Mouse (Mus musculus): ENCODE results near the gene Tom1l2. TPM values are rescaled to one million over a fixed set of nuclear protein-coding genes. Genes with fewer than 3 reads are reported as not detected.

The Tom1l2 gene
- total RNA-seq, 2 experiments from 2014 or later = 97.3 to 100 TPM

GRCm38 (mm10) chr11:60276408-60277093 is 76.2 kb downstream of the Tom1l2 start:
- DNase-seq = no peak
- intact Hi-C loops (cut with DNase I) = no loop called here

- DNase-seq = peak; percentile 34 to 38
- intact Hi-C loops (cut with DNase I) = no loop called here
Measured at GRCm38 (mm10) chr11:60273273-60273805, 79.4 kb downstream of the Tom1l2 start.

DNA sequence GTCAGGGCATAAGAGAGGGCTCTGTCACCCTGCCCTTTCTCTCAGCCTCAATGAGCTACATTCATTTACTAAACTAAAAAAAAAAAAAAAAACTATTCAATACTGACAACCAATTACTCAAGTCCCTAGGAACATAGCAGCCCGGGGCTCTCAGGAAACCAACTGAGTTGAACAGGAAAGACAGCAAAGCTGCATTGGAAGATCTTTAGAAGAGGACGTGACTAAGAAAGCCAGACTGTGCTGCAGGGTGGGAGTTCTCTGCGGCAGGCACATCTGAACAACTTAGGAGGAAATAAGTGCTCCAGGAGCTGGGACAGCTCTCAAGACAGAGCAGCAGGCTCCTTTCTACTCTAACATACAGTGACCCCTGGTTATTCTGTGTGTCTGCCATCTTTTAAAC is 84.1 kb downstream of the Tom1l2 start:
- DNase-seq = no peak
- intact Hi-C loops (cut with DNase I) = no loop called here

- DNase-seq = no peak
- intact Hi-C loops (cut with DNase I) = no loop called here
Measured at GRCm38 (mm10) chr11:60265271-60265985, 87.3 kb downstream of the Tom1l2 start.

GRCm38 (mm10) chr11:60264651-60265050 is 88.1 kb downstream of the Tom1l2 start:
- no peak for DNase-seq
- intact Hi-C loops (cut with DNase I) = no loop called here

GRCm38 (mm10) chr11:60262396-60262795 is 90.3 kb downstream of the Tom1l2 start:
- DNase-seq = no peak
- intact Hi-C loops (cut with DNase I) = no loop called here

GRCm38 (mm10) chr11:60260743-60261142 is 92.0 kb downstream of the Tom1l2 start:
- intact Hi-C loops (cut with DNase I) = no loop called here
- DNase-seq = no peak

DNA sequence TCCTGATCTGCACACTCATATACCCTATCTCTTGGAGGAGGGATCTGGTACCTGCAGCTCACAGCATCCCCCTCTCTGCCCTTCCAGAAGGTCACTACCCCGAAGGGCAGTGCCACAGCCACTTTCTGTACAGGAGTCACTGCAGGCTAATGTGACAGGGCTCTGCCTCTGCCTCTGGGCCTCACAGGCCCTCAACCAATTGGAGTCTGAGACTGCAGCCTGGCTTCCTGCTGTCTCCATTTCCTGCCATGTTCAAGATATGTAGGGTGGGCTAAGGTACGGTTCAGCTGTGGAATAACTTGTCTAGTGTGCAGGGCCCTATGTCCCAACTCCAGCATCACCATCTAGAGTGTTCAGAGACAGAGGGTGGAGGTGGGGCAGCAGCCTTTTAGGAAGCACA is 95.0 kb downstream of the Tom1l2 start:
- intact Hi-C loops (cut with DNase I) = no loop called here
- DNase-seq = no peak

DNA sequence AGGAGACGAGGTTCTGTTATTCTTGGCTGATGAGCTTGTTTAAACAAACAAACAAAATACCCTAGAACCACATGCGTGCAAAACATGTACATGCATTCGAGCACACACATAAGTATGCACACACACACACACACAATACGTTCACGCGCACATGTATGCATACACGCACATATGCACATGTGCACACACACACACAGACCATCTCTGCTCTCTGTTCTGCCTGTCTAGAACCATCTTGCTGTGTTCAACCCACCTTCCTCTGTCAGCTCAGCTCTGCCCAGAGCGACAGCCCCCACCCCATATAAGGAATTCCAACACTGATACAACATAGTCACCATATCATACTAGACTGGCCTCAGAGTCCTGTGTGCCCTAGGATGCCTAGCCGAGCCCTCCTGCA is 96.0 kb downstream of the Tom1l2 start:
- intact Hi-C loops (cut with DNase I) = no loop called here

GRCm38 (mm10) chr11:60256176-60256681 is 96.5 kb downstream of the Tom1l2 start:
- DNase-seq = peak; percentile 49 to 71
- intact Hi-C loops (cut with DNase I) = no loop called here

More for the DNA sequence above, 96.0 kb downstream of the Tom1l2 start:
- DNase-seq = no peak

DNA sequence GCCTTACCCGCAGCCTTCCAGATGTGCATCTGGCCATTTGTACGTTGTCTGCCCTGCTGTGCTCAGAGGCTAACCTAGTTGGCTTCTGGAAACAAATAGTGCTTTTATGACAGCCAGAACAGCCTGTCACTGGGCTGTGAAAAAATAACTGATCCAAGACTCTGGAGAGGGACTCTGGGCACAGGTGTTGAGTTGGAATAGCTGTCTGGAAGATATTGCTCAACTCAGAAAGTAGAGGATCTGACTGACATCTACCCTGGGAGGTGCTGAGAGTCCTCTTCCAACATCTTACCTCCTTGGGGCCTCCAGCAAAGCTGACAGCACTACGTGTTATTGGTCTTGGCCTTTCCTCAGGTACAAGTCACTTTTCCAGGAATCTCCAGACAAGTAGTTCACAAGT is 97.1 kb downstream of the Tom1l2 start:
- intact Hi-C loops (cut with DNase I) = no loop called here
- no peak for DNase-seq

- intact Hi-C loops (cut with DNase I) = no loop called here
- DNase-seq = no peak
Measured at GRCm38 (mm10) chr11:60255181-60255580, 97.5 kb downstream of the Tom1l2 start.

- peak; percentile 72 to 77 for DNase-seq
- intact Hi-C loops (cut with DNase I) = no loop called here
Measured at GRCm38 (mm10) chr11:60254308-60254707, 98.4 kb downstream of the Tom1l2 start.

DNA sequence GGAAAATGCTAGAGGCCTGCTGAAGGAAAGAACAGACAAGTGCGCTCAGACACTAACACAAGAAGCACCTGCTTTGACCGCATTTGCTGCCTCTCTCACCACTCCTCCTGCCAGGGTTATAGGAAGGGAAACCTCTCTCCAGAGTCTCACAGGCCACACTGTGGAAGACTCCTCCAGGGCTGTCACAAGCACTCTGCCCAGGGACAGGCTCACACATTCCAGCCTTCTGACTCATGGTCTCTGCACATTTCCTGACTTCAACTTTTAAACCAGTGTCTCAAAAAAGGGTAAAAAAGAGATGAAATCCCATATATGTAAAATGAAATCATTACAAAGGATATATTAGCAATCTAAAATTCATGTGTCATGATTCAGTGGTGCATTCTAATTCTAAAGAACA is 99.2 kb downstream of the Tom1l2 start:
- intact Hi-C loops (cut with DNase I) = no loop called here
- peak in 1 of 2 experiments; percentile 39 for DNase-seq

GRCm38 (mm10) chr11:60250971-60251643 is 101.6 kb downstream of the Tom1l2 start:
- peak; percentile 73 to 79 for DNase-seq
- intact Hi-C loops (cut with DNase I) = loop anchor here (2.0 kb wide), 2 partner anchors 42 to 162 kb away; no protein-coding TSS in a partner anchor

DNA sequence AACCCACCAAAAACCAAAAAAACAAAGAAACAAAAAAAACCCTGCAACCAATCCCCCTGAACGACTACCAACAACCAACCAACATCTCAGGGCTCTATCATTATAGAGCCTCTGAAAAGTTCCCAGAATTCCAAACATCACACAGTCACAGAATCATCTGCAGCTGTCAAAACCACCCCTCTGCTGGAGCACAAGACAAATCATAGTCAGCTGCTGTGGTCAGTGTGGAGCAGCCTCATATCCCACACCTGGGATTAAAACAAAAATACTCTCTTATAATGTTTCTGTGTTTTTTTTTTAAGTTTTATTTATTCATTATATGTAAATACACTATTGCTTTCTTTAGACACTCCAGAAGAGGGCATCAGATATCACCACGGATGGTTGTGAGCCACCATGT is 102.8 kb downstream of the Tom1l2 start:
- no peak for DNase-seq
- intact Hi-C loops (cut with DNase I) = loop anchor here (2.0 kb wide), 2 partner anchors 43 to 163 kb away; no protein-coding TSS in a partner anchor

GRCm38 (mm10) chr11:60248596-60249404 is 103.9 kb downstream of the Tom1l2 start:
- DNase-seq = no peak
- intact Hi-C loops (cut with DNase I) = no loop called here

- peak; percentile 42 to 59 for DNase-seq
- intact Hi-C loops (cut with DNase I) = no loop called here
Measured at GRCm38 (mm10) chr11:60247753-60248550, 104.8 kb downstream of the Tom1l2 start.

GRCm38 (mm10) chr11:60246077-60246476 is 106.6 kb downstream of the Tom1l2 start:
- intact Hi-C loops (cut with DNase I) = no loop called here
- no peak for DNase-seq

Measured in heart, postnatal 10 days (tissue).